Mouse (Mus musculus): ENCODE measurements around the gene Akain1. TPM values are rescaled to one million over a fixed set of nuclear protein-coding genes. Genes with fewer than 3 reads are reported as not detected.

The Akain1 gene
- total and polyA plus RNA-seq, 3 experiments: 0.12 TPM; not detected in 2

DNA sequence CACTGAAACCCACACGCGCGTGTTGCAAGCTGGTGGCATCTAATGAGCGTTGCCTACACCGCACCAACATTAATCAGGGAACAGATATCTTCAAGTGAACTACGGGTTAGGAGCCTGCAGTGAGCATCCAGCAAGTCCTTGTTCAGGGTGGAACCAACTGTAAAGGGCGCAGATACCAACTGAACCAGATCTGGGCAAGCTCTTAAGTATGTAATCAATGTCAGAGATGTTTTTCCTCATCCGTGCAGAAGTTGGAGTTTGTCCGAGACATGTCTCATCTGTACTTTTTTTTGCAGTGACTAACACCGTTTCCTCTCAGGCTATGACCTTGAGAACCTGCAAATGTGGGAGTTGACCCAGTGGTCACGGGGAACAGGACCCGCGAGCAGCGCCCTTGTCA is 640 bp upstream of the Akain1 start:
- no peak for DNase-seq
- H3K9ac ChIP-seq (ENCODE audit: low read depth, low read length): no peak overlapping the region
- no peaks in the 10 kb centered on the region; the same call in 1 of the 2 replicates for H3K79me2 ChIP-seq (replicated peaks; ENCODE audit: control insufficient read depth, insufficient read depth, low read length)
- no peak for TF ChIP-seq CTCF (IDR thresholded peaks at IDR 0.05)
- TF ChIP-seq POLR2A (IDR thresholded peaks at IDR 0.05; ENCODE audit: insufficient read depth, low read depth, low read length): no peak
- no peak for TF ChIP-seq EP300 (IDR thresholded peaks at IDR 0.05; ENCODE audit: insufficient read depth, low read depth, low read length)
- peaks cover 1% of the 10 kb centered on the region for H3K27me3 ChIP-seq (ENCODE audit: control insufficient read depth, insufficient read depth, low read length)
- intact Hi-C loops (cut with DNase I): no loop called here
- H3K36me3 ChIP-seq (ENCODE audit: control insufficient read depth, insufficient read depth, low read length): no peaks in the 10 kb centered on the region
- no peak overlapping the region for H3K27ac ChIP-seq
- no peaks in the 10 kb centered on the region for H3K4me1 ChIP-seq (ENCODE audit: control insufficient read depth, insufficient read depth, low read length)
- H3K4me3 ChIP-seq: peak overlapping the region; percentile 28; the same call in 1 of the 2 replicates
- 29% methylated on average over 14 of the region's 14 CpGs for WGBS

- intact Hi-C loops (cut with DNase I): no loop called here
- no peak for TF ChIP-seq POLR2A (IDR thresholded peaks at IDR 0.05; ENCODE audit: insufficient read depth, low read depth, low read length)
- TF ChIP-seq EP300 (IDR thresholded peaks at IDR 0.05; ENCODE audit: insufficient read depth, low read depth, low read length): no peak
- TF ChIP-seq CTCF (IDR thresholded peaks at IDR 0.05): no peak
- WGBS: 2% methylated on average over 52 of the region's 52 CpGs
Observed at GRCm38 (mm10) chr17:69439571-69440480, 700 bp downstream of the Akain1 start.

DNA sequence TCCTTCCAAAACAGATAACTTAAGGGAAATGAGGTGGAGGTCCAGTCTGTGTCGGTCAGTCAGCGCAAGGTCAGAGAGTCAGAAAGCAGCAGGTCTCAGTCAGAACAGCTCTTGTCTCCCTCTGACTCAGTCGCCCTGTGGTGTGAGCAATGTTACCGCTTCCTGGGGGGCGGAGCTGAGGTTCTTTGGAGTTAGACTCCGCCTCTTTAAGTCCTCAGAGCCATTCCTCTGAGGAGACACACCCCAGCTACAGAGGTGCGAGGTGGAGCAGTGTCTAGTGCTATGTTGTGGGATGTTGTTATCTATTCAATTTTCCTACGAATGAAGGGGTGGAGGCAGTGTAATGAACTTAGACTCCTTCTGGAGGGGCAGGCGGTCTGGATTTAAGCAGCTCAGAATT is 1.9 kb downstream of the Akain1 start:
- Histone ChIP-seq H3K27ac (no peak overlapping the region), H3K79me2 (replicated peaks; ENCODE audit: control insufficient read depth, insufficient read depth, low read length) (no peaks in the 10 kb centered on the region), H3K36me3 (ENCODE audit: control insufficient read depth, insufficient read depth, low read length) (no peaks in the 10 kb centered on the region), H3K9ac (ENCODE audit: low read depth, low read length) (no peak overlapping the region), H3K4me3 (no peak overlapping the region), H3K4me1 (ENCODE audit: control insufficient read depth, insufficient read depth, low read length) (no peaks in the 10 kb centered on the region), H3K27me3 (ENCODE audit: control insufficient read depth, insufficient read depth, low read length) (no peaks in the 10 kb centered on the region; the same call in none of the 2 replicates)
- no peak for TF ChIP-seq POLR2A (IDR thresholded peaks at IDR 0.05; ENCODE audit: insufficient read depth, low read depth, low read length)
- TF ChIP-seq EP300 (IDR thresholded peaks at IDR 0.05; ENCODE audit: insufficient read depth, low read depth, low read length): no peak
- no peak for DNase-seq
- WGBS: 10% methylated on average over 9 of the region's 9 CpGs
- intact Hi-C loops (cut with DNase I): no loop called here

More at GRCm38 (mm10) chr17:69439571-69440480, 700 bp downstream of the Akain1 start:
- no peaks in the 10 kb centered on the region; the same call in none of the 2 replicates for H3K27me3 ChIP-seq (ENCODE audit: control insufficient read depth, insufficient read depth, low read length)
- H3K4me3 ChIP-seq: no peak overlapping the region
- H3K9ac ChIP-seq (ENCODE audit: low read depth, low read length): no peak overlapping the region
- no peak for DNase-seq
- H3K36me3 ChIP-seq (ENCODE audit: control insufficient read depth, insufficient read depth, low read length): no peaks in the 10 kb centered on the region
- no peaks in the 10 kb centered on the region for H3K4me1 ChIP-seq (ENCODE audit: control insufficient read depth, insufficient read depth, low read length)
- H3K79me2 ChIP-seq (replicated peaks; ENCODE audit: control insufficient read depth, insufficient read depth, low read length): no peaks in the 10 kb centered on the region
- no peak overlapping the region for H3K27ac ChIP-seq

GRCm38 (mm10) chr17:69448679-69449078 is 9.6 kb downstream of the Akain1 start:
- H3K27ac ChIP-seq: no peak overlapping the region
- intact Hi-C loops (cut with DNase I): no loop called here
- H3K79me2 ChIP-seq (replicated peaks; ENCODE audit: control insufficient read depth, insufficient read depth, low read length): no peaks in the 10 kb centered on the region
- no peaks in the 10 kb centered on the region for H3K36me3 ChIP-seq (ENCODE audit: control insufficient read depth, insufficient read depth, low read length)
- DNase-seq: no peak
- H3K9ac ChIP-seq (ENCODE audit: low read depth, low read length): no peak overlapping the region
- H3K4me3 ChIP-seq: no peak overlapping the region
- H3K4me1 ChIP-seq (ENCODE audit: control insufficient read depth, insufficient read depth, low read length): no peaks in the 10 kb centered on the region
- H3K27me3 ChIP-seq (ENCODE audit: control insufficient read depth, insufficient read depth, low read length): no peaks in the 10 kb centered on the region
- no peak for TF ChIP-seq EP300 (IDR thresholded peaks at IDR 0.05; ENCODE audit: insufficient read depth, low read depth, low read length)
- no peak for TF ChIP-seq CTCF (IDR thresholded peaks at IDR 0.05)
- TF ChIP-seq POLR2A (IDR thresholded peaks at IDR 0.05; ENCODE audit: insufficient read depth, low read depth, low read length): no peak

DNA sequence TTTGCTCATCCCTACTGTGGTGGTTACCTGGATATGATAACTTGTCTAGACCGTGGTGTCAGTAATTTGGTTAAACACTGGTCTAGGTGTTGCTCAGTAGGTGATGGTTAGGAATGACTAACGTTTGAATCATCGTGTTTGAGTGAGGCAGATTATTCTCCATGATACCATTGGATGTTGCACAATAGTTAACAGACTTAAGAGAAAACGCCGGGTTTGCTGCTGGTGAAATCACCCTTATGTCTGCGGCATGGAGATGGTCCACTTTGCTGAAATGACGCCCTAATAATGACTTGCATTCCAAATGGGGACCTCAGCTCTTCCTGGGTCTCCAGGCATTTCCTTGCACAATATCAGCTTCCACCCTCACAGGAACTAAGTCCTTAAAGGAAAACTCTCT is 22.6 kb downstream of the Akain1 start:
- intact Hi-C loops (cut with DNase I): no loop called here
- Histone ChIP-seq H3K36me3 (ENCODE audit: control insufficient read depth, insufficient read depth, low read length) (no peaks in the 10 kb centered on the region), H3K79me2 (replicated peaks; ENCODE audit: control insufficient read depth, insufficient read depth, low read length) (no peaks in the 10 kb centered on the region), H3K27me3 (ENCODE audit: control insufficient read depth, insufficient read depth, low read length) (no peaks in the 10 kb centered on the region), H3K9ac (ENCODE audit: low read depth, low read length) (no peak overlapping the region), H3K27ac (no peak overlapping the region), H3K4me1 (ENCODE audit: control insufficient read depth, insufficient read depth, low read length) (no peaks in the 10 kb centered on the region), H3K4me3 (no peak overlapping the region)
- DNase-seq: no peak
- TF ChIP-seq CTCF (IDR thresholded peaks at IDR 0.05) (no peak), POLR2A (IDR thresholded peaks at IDR 0.05; ENCODE audit: insufficient read depth, low read depth, low read length) (no peak), EP300 (IDR thresholded peaks at IDR 0.05; ENCODE audit: insufficient read depth, low read depth, low read length) (no peak)
- 80% methylated on average over 7 of the region's 7 CpGs for WGBS

DNA sequence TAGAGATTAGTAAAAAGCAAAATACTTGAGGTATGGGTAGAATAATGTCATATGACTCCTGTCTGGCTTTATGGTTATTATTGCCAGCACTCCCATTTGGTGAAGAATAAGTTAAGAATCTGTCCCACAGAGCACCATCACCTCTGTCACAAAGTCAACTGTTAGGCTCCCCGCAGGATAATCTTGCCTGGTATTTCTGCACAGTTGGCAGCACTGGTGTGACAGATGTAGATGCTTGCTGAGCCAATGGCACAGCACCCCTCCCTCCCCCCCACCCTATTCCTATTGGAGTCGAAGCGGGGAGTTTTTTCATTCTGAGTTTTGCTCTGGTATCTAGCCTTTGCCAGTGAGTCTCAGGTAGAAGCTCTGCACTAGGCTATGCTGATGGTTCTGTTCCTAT is 23.9 kb downstream of the Akain1 start:
- no peaks in the 10 kb centered on the region for H3K36me3 ChIP-seq (ENCODE audit: control insufficient read depth, insufficient read depth, low read length)

More for the DNA sequence above, 23.9 kb downstream of the Akain1 start:
- Histone ChIP-seq H3K79me2 (replicated peaks; ENCODE audit: control insufficient read depth, insufficient read depth, low read length) (no peaks in the 10 kb centered on the region), H3K9ac (ENCODE audit: low read depth, low read length) (no peak overlapping the region), H3K4me1 (ENCODE audit: control insufficient read depth, insufficient read depth, low read length) (no peaks in the 10 kb centered on the region), H3K27ac (no peak overlapping the region), H3K27me3 (ENCODE audit: control insufficient read depth, insufficient read depth, low read length) (no peaks in the 10 kb centered on the region), H3K4me3 (no peak overlapping the region)
- intact Hi-C loops (cut with DNase I): no loop called here
- no peak for DNase-seq
- TF ChIP-seq EP300 (IDR thresholded peaks at IDR 0.05; ENCODE audit: insufficient read depth, low read depth, low read length) (no peak), POLR2A (IDR thresholded peaks at IDR 0.05; ENCODE audit: insufficient read depth, low read depth, low read length) (no peak)
- 61% methylated on average over 3 of the region's 3 CpGs for WGBS
